Mouse (Mus musculus) testis, postnatal 14 days (tissue): ENCODE results near the gene Insm1.

Experiments used
- DNase-seq: peaks from one replicate; pipeline ENCODE4 v3.0.0; 2021; ENCODE audit warnings: low spot score

Gene Insm1

GRCm38 (mm10) chr2:146265045-146265444, 43.3 kb downstream of the Insm1 start:
- DNase-seq: no peak

- DNase-seq: no peak
These were observed 44.8 kb downstream of the Insm1 start for GRCm38 (mm10) chr2:146266539-146266938.
